Mouse (Mus musculus) small intestine, adult 2 months (tissue): ENCODE measurements around the gene Ntm.

ENCODE experiments used
- CTCF ChIP-seq: fragments of 200-500 bp; IDR thresholded peaks from 2 replicates; pipeline ENCODE4 v1.5.1; 2012; ENCODE audit warnings: low read depth, mild to moderate bottlenecking, control low read depth, inconsistent platforms, low read length, moderate library complexity, mixed read lengths; ENCODE audit not compliant: insufficient replicate concordance, insufficient read length; ENCODE audit errors: extremely low read depth
- POLR2A ChIP-seq: fragments of 200-500 bp; IDR thresholded peaks from 2 replicates; pipeline ENCODE4 v1.6.1; 2012; ENCODE audit warnings: low read depth, mild to moderate bottlenecking, control low read depth, inconsistent platforms, low read length, moderate library complexity

- TF ChIP-seq CTCF (no peak), POLR2A (no peak)
Observed at GRCm38 (mm10) chr9:29833781-29834180, 129.2 kb downstream of the Ntm start.
